Mouse (Mus musculus): ENCODE measurements at regions not wholly inside any gene's neighbourhood (a gene's known extent, or its start where the extent isn't known, plus 50 kb on each side); places are given as distances from the start of the nearest gene placed in this dataset.

- no peak for TF ChIP-seq POLR2A (IDR thresholded peaks at IDR 0.05; ENCODE audit: extremely low read depth, insufficient read depth, low read length)
- no peak for TF ChIP-seq CTCF (IDR thresholded peaks at IDR 0.05; ENCODE audit: low read depth, low read length)
Measured at GRCm38 (mm10) chr3:19798543-19799106, 158.2 kb upstream of the Cp start.

Measured in liver, adult 2 months (tissue).